Mouse (Mus musculus): Measurements from ENCODE around the gene Gm26741. TPM values are rescaled to one million over a fixed set of nuclear protein-coding genes. Genes with fewer than 3 reads are reported as not detected.

Gene Gm26741
- polyA plus RNA-seq (2015; fragmentation: Illumina TruSeq; extraction: RNeasy Lipid Tissue Mini Kit (QIAGEN cat#74804); ENCODE audit: insufficient read depth, low read depth, low replicate concordance): not detected

GRCm38 (mm10) chr10:52358467-52358866 is at the start of gene Gm26741:
TSS of gene Gm26741 (plus strand) at chr10:52358767.

GRCm38 (mm10) chr10:52381845-52382591 is 23.5 kb downstream of the Gm26741 start, which contains the start of gene Gopc:
TSS of gene Gopc (minus strand) at chr10:52382124.

GRCm38 (mm10) chr10:52388922-52389430 is 30.4 kb downstream of the Gm26741 start, which contains the start of gene Nepn:
TSS of gene Nepn (plus strand) at chr10:52388972.

Other genes starting within 250 kb of the Gm26741 start
- gene Ros1, start 163.5 kb upstream of the Gm26741 start, polyA plus RNA-seq (2015; fragmentation: Illumina TruSeq; extraction: RNeasy Lipid Tissue Mini Kit (QIAGEN cat#74804); ENCODE audit: insufficient read depth, low read depth, low replicate concordance): not detected
- gene Dcbld1, start 125.1 kb upstream of the Gm26741 start, polyA plus RNA-seq (2015; fragmentation: Illumina TruSeq; extraction: RNeasy Lipid Tissue Mini Kit (QIAGEN cat#74804); ENCODE audit: insufficient read depth, low read depth, low replicate concordance): 4.7 TPM
- 4.7 TPM for gene Gopc, start 23.4 kb downstream of the Gm26741 start, polyA plus RNA-seq (2015; fragmentation: Illumina TruSeq; extraction: RNeasy Lipid Tissue Mini Kit (QIAGEN cat#74804); ENCODE audit: insufficient read depth, low read depth, low replicate concordance)
- gene Nepn, start 30.2 kb downstream of the Gm26741 start, polyA plus RNA-seq (2015; fragmentation: Illumina TruSeq; extraction: RNeasy Lipid Tissue Mini Kit (QIAGEN cat#74804); ENCODE audit: insufficient read depth, low read depth, low replicate concordance): not detected
- gene Nus1, start 58.8 kb downstream of the Gm26741 start, polyA plus RNA-seq (2015; fragmentation: Illumina TruSeq; extraction: RNeasy Lipid Tissue Mini Kit (QIAGEN cat#74804); ENCODE audit: insufficient read depth, low read depth, low replicate concordance): 8.9 TPM